Mouse (Mus musculus) c-Kit-negative CD71-positive TER-119-positive erythroid progenitor cells, embryonic 14.5 days (primary cell): ENCODE measurements around the gene Faah.
A peak's percentile ranks its signal among the peaks of the same experiment; 100 is the strongest.

ENCODE experiments used
- DNase-seq: peaks from one replicate; pipeline ENCODE4 v3.0.0-alpha.2; 2013; ENCODE audit warnings: low read depth, low spot score

Faah gene

DNA sequence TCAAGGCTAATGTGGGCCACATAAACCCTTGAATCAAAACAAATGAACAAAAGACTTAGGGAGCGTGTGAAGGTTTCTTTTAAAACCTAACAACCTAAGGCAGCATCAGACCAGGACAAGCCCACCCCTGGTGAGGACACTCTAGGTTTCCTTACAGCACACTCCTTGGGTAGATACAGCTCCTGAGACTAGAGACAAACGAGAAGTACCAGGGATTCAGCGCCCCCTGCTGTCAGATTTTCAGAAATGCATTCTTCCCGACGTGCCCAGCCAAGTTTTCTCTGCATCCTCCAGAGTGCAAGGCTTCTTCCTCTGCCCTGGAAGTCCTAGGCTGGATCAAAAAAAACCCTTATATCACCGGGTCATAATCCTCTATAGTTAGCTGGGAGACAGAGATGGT lies 65.0 kb downstream of the Faah start:
- DNase-seq: peak; percentile 51

DNA sequence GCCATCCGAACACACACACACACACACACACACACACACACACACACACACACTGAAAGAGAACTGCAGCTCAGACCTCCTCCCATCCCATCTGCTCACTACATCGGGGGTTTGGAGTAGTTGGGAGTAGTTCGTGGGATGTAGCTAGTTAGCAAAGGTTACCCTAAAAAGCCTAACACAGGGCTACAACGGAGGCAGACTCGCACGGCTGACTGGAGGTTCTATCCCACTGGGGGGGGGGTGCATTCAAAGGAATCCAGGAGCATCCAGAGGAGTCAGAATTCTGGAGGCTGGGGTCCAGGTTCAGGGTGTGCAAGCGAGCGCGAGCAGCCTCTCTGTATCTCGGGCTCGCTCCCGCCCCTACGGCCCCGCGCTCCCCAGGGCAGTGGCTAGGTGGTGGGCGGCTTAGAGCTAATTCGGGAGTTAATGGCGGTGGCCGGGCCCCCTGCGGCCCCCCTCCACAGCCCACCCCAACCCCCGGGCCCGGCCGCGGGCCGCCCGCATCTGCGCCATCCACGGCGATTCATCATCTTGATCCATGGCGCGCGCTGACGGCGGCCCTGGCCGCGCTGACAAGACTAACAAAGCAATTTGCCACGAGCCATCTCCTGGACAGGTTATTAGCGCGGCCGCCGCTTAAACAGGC lies 73.9 kb downstream of the Faah start:
- no peak for DNase-seq

DNA sequence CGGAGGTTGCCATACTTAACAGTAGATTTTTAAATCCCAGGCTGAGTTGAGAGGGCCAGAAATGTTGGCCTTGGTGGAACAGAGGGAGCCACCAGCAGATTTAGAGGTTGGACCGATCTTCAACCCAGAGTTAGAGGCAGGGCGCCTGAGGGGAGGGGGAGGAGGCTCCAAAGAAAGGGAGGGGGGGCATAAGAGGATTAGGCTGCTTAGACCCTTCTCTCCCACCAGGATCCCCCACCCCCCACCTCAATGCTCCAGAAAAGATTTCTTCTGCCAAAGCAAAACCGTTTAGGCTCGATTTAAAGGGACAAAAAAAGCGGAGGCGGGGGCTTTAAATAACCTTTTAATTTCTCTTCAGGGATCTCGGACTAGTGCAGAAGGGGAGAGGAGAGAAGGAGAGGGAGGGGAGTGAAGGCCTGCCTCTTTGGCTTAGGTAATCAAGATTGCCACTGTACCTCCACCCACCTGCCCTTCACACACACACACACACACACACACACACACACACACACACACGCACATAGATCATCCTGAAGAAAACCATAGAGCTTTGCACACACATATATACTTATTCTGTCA lies 76.4 kb downstream of the Faah start:
- no peak for DNase-seq

DNA sequence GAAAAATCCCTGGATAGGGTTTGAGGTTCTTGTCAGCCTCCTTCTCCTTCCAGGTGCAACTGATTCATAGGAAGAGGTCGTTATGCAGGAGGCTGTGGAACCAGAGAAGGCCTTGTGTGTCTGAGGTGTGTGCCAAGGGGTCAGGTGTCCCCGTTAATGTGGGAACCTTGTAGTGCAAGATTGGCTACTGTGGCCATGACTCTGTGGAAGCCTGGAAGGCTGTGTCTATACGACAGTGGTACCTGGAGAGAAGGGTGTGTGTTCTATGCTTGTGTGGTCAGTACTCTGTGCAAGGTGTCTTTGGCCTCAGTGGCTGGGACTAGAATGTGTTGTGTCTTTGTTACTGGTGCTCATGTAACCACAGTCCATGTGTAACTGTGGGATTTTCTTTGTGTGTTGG lies 77.0 kb downstream of the Faah start:
- no peak for DNase-seq

DNA sequence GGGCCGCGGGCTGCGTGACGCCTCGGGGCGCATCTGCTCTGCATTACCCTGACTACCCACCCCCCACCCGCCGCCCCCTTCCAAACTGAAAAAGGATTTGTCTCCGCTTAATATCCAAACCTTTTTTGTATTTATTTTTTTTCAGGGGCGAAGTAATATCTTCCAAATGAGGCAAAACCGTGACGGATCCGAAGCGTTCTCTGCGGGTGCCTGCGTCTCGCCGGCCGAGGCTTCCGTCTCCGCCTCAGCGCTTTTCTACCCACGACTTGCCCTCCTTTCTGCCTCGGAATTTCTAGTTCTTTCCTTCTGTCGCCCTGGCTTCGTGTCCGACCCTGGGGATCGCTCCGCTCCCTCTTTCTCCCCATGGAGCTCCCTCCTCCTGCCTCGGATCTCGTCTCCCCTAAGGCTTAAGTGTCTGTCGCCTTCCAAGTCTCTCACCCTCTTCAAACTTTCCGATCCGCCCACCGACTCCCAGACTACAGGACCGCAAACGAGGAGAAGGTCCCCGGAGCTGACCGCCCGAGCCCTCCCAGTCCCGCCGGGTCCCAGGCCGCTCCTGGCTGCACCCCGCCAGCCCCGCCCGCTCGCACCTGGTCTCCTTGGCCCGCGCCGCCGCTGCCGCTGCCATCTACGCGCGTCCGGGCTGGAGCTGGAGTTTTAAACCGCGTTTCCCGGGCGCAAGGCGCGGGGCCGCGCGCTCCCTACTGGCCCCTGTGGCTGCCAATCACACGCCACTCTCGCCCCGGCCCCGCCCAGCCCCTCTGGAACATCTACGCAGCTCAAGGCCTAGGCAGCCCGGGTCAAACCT lies 78.2 kb downstream of the Faah start, which contains the start of gene Dmbx1:
Dmbx1 (minus strand) TSS at position 632 of the 808 bp plus-strand sequence.
- no peak for DNase-seq

DNA sequence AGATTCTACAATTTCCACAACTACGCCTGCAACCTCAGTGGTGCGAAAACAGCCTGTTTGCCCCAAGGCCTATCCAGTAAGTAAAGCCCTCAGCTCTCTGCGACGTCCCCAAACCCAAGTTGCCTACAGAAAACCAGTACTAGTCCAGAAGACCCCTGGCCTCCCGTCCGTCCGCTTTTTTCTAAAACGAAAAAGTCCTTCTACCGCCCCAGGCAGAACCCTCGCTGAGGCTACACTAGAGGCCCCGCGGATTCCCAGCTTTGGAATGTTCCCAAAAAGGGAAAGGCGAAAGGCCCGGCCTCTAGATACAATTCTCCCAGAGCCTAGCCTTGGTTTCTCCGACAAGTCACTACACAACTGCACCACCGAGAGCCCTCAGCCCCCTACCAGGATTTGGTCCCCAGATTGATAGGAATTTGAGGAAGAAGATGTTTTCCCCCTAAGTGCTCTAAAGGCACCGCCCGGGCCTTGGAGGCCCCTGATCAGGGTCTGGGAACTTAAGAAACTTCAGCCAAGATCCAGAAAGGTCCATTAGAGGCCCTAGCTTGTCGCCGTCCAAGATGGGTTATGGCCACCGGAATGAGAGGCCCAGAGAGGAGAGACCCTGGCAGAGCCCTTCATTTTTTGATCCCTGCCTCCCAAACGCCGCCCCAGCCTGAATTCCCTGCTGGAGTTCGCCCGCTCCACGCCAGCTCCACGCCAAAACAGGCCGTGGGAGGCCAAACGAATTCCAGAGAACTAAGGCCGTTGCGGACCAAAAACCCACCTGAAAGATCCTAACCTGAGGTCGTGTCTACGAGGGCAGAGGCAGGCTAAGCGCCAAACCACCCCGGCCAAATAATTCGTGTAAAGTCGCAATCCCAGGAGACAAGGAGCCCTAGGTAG lies 79.2 kb downstream of the Faah start:
- DNase-seq: no peak

DNA sequence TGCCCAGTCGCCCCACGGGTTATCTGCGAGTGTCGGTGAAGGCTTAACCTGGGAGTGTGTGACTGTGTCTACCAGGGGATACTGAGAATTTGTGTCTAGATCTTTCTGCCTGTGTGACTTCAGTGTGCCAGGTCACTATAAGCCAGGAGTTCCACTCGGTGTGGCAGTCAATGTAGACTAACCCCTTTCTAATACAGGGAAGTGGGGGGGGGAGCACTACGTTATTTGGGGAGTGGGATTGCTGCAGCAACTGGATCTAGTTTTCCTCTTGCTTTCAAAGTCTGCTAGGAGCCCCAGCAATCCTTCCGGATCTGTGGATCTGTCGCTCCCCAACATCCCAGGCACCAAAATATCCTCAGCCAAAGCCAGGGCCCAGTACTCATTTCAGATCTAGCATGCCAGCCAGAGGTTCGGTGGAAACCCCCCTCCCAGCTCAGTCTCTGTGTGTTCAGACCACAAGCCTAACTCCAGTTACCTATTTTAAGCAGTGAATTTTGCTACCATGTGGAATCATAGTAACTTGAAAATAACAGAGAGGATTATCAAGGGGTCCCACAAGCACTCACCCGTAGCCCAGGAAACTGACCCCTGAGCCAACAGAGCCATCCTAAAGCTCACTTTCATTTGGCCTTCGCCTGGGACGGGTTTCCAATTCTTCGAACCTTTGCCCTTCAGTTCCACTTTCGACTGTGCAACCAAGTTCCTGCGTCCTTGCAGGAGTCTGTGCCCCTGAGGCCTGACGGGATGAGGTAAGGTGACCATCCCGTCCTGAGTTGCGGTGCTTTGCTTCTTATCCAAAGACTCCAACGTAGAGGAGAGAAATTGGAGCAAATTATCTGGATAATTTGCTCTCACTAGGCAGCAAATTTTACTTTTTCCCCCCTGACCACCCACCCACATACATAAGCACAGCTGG lies 80.4 kb downstream of the Faah start:
- DNase-seq: no peak

DNA sequence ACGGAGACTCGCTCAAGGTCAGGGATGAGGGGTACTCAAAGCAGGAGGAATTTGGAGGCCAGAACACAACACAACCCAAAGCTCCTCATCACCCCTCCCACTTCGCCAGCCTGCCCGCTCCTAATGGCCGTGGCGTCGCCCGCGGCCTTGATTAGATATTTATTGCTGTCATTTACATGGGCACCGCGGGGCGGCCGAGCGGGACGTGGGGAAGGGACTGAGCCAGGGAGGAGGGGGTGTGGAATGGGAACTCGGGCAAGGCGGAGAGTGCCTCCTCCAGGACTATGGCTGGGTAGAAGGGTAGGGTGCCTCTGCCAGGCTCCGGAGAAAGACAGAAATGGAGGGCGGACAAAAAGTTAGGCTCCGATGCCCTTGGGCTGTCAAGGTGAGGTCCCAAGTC lies 81.1 kb downstream of the Faah start:
- DNase-seq: no peak

DNA sequence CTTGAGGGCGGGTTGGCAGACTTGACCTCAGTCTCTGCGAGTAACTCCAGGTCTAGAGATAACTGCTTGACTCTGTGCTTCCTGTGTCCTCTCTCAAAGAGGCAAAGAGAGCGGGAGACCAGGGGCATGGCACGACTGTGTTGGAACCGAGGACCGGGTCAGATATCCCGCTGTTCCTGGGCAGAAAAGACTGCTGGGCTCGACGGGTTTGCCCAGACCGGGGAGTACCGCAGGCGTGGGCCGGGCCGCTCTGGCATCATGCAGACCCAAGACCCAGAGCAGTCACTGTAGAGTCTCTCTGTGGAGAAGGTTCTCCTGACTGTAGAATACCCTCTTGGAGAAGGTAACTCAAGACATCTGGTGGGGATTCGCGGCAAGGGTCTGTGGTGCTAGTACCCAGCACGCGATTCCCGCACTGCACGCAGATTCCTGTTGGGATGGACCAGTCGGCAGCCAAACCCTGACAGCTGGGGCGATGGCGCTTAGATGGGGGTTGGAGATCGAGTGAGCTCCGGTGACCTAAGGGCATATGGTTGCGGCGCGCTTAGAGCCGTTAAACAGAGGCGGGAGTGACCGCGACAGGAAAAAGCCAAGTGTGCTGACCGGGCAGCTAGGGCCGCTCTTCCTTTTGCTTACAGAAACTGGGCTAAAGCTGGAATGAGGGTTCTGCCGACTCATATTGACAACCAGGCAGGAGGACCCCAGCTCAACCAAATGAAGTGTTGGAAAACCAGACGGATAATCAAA lies 81.7 kb downstream of the Faah start:
- no peak for DNase-seq

DNA sequence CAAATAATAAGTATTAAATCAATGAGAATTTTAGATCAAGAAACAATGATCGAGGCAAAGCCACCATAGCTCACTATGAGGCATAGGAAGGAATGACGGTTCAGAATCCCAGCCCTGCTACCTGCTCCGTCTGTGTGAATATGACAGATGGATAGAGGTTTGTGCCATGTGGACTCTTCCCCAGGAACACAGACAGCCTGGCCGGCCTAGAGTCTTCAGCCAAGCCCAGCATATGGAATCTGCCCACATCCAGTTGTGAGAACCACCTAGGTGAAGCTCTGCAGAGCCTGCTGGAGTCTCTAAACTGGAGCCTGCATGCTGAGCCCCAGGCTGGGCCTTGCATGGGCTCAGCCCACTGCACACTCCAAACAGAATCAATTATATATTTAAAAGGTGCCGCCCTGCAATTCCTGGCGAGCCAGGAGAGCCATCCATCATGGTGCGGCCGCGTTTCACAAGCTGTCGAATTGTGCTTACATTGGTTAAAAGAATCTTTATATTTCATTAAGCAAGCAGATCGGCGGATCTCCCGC lies 86.1 kb downstream of the Faah start:
- DNase-seq: no peak

DNA sequence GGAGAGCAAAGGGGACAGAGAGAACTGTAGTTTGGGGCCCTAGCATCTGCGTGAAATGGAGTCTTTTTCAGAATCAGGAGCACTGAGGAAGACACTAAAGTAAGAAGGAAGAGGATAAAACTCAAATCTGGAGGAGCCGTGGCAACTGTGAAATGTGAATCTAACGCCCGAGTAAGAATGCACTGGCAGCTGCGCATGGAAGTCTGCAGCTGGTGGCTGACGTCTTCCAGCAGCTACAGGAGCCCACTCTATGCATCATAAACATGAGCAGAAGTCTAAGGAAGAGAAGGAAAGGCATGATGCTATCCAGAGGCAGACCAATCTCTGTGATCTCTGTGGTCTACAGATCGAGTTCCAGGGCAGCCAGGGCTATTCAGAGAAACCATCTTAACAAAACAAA lies 90.1 kb downstream of the Faah start:
- no peak for DNase-seq

DNA sequence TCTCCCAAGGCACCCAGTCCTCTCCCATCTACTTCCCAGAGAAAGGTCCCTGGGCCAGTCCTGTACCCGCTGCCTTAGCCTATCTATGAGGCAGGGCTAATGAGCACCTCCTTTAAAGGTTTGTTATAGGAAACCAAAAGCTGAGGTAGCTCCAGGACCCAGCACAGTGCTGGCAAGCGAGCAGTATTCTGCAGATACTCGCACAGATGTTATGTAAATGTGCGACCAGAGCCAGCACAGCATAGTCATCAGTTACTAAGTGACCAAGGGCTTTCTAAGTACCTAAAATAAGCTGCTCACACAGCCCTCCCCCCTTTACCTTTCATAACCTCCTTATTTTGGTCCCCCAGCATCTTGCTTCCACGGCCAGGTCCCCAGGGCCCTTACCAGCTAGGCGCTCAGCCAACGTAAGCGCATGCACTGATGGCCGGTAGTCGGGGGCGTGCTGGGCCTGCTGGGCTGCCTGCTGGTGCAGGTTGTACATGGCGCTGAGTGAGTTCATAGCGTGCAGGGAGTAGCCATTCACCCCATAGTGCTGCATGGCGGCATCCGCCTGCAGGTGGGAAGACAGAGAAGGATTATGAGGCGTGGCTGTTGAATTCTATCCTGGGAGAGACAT lies 94.4 kb downstream of the Faah start:
- DNase-seq: no peak

DNA sequence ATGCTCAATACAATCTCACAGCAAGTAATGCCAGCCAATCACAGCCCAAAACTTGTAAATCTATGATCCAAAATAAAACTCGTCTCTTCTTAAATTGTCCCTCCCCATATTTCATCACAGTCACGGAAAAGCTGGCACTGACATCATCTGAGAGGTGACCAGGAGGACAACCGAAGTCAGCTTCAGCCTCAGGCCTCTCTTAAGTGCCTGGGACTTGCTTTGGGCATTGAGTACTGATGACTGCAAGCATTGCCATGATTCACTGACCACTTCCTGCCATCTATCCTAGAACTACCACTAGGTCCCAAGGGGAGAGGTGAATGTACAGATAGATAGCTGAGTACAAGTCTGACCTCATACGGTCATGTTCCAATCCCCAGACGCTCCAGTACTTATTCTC lies 95.0 kb downstream of the Faah start:
- no peak for DNase-seq

DNA sequence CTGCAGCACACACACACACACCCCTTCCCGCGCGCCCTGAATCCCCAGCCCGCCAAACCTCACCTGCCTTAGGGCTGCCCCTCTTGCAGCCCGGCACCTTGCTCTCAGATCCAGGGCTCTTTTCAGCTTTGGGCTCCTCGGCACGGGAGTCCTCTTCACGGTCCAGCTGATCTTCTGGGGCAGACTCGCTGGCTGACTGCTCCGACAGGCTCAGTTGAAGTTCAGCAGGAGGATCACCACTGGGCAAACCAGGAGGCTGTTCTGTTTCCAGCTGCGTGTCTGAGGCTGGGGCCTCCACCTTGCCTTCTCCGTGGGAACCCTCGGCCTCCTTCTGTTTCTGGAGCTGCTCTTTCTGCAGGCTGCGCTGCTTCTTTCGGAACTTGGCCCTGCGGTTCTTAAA lies 97.8 kb downstream of the Faah start:
- no peak for DNase-seq
